Mouse (Mus musculus): ENCODE results near the gene Ankmy1.
A peak's percentile ranks its signal among the peaks of the same experiment; 100 is the strongest.

The Ankmy1 gene

GRCm38 (mm10) chr1:92875360-92876111 is 27.2 kb downstream of the Ankmy1 start:
- DNase-seq (ENCODE audit: low spot score in 2 of 2): no peak

- no peak for DNase-seq (ENCODE audit: low spot score in 2 of 2)
Measured at GRCm38 (mm10) chr1:92874011-92874410, 28.7 kb downstream of the Ankmy1 start.

- no peak for DNase-seq (ENCODE audit: low spot score in 2 of 2)
Measured at GRCm38 (mm10) chr1:92872666-92873065, 30.0 kb downstream of the Ankmy1 start.

- DNase-seq (ENCODE audit: low spot score in 2 of 2): no peak
Measured at GRCm38 (mm10) chr1:92869985-92870384, 32.7 kb downstream of the Ankmy1 start.

- DNase-seq (ENCODE audit: low spot score in 2 of 2): no peak
Measured at GRCm38 (mm10) chr1:92866170-92866569, 36.5 kb downstream of the Ankmy1 start.

GRCm38 (mm10) chr1:92863268-92863667 is 39.4 kb downstream of the Ankmy1 start:
- DNase-seq (ENCODE audit: low spot score in 2 of 2): no peak

GRCm38 (mm10) chr1:92861503-92861902 is 41.2 kb downstream of the Ankmy1 start:
- no peak for DNase-seq (ENCODE audit: low spot score in 2 of 2)

GRCm38 (mm10) chr1:92852450-92852849 is 50.3 kb downstream of the Ankmy1 start:
- peak; percentile 22 to 36 for DNase-seq (ENCODE audit: low spot score in 2 of 2)

GRCm38 (mm10) chr1:92849938-92850574 is 52.6 kb downstream of the Ankmy1 start:
- peak; percentile 14 to 20 for DNase-seq (ENCODE audit: low spot score in 2 of 2)

GRCm38 (mm10) chr1:92849491-92849890 is 53.2 kb downstream of the Ankmy1 start:
- DNase-seq (ENCODE audit: low spot score in 2 of 2): no peak

GRCm38 (mm10) chr1:92847873-92848839 is 54.5 kb downstream of the Ankmy1 start:
- DNase-seq (ENCODE audit: low spot score in 2 of 2): no peak

GRCm38 (mm10) chr1:92845889-92846288 is 56.8 kb downstream of the Ankmy1 start:
- DNase-seq (ENCODE audit: low spot score in 2 of 2): no peak

- no peak for DNase-seq (ENCODE audit: low spot score in 2 of 2)
Measured at GRCm38 (mm10) chr1:92841427-92841826, 61.3 kb downstream of the Ankmy1 start.

GRCm38 (mm10) chr1:92840231-92840890 is 62.3 kb downstream of the Ankmy1 start:
- no peak for DNase-seq (ENCODE audit: low spot score in 2 of 2)

- DNase-seq (ENCODE audit: low spot score in 2 of 2): no peak
Measured at GRCm38 (mm10) chr1:92839211-92839610, 63.5 kb downstream of the Ankmy1 start.

GRCm38 (mm10) chr1:92837931-92838833 is 64.5 kb downstream of the Ankmy1 start:
- DNase-seq (ENCODE audit: low spot score in 2 of 2): peak in 1 of 2 experiments; percentile 28

GRCm38 (mm10) chr1:92833987-92834706 is 68.6 kb downstream of the Ankmy1 start:
- peak; percentile 53 to 75 for DNase-seq (ENCODE audit: low spot score in 2 of 2)

- peak in 1 of 2 experiments; percentile 34 for DNase-seq (ENCODE audit: low spot score in 2 of 2)
Measured at GRCm38 (mm10) chr1:92832011-92833010, 70.4 kb downstream of the Ankmy1 start.

Data from heart, adult 9 months (tissue).